Mouse (Mus musculus): ENCODE measurements at regions not wholly inside any gene's neighbourhood (a gene's known extent, or its start where the extent isn't known, plus 50 kb on each side); places are given as distances from the start of the nearest gene placed in this dataset.

DNA sequence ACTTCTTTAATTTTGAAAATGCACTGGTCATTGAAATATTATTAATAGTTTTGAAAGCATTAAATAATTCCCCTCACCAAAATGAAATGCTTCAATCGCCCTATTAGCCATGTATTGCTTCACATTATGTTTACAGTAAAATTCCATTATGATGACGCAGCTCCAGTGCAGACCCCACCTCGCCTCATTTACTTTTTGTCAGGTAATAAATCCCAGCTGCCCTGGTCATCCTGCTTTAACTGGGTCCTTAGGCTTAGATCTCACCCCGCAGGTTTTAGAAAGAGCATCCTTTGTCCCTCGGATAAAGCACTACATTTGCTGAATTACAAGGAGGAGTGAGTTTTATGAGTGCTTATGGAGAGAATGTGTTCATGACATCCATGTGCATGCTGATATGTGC, 2557.0 kb upstream of the Gm7489 start:
- TF ChIP-seq POLR2A (IDR thresholded peaks at IDR 0.05; ENCODE audit: borderline replicate concordance, extremely low read depth, low read depth, low read length) (no peak), CTCF (IDR thresholded peaks at IDR 0.05; ENCODE audit: insufficient read depth, low read length) (no peak)

Data from lung, adult 2 months (tissue).